Mouse (Mus musculus) cortical plate, adult 2 months (tissue): Measurements from ENCODE around the gene Cacnb2. TPM values are rescaled to one million over a fixed set of nuclear protein-coding genes. Genes with fewer than 3 reads are reported as not detected.

Source experiments
- H3K27ac ChIP-seq: fragments of 200-500 bp; 2 replicates; pipeline ENCODE4 v1.5.1; 2012; ENCODE audit warnings: low read length, control low read depth, inconsistent platforms; ENCODE audit not compliant: insufficient read depth
- H3K4me1 ChIP-seq: fragments of 200-500 bp; 2 replicates; pipeline ENCODE4 v1.6.1; 2011; ENCODE audit warnings: low read length; ENCODE audit not compliant: control insufficient read depth, insufficient read depth
- H3K4me3 ChIP-seq: fragments of 200-500 bp; 2 replicates; pipeline ENCODE4 v1.5.1; 2011; ENCODE audit warnings: mild to moderate bottlenecking, low read length, control low read depth; ENCODE audit not compliant: insufficient read depth
- CTCF ChIP-seq: fragments of 200-500 bp; IDR thresholded peaks from 2 replicates; pipeline ENCODE4 v1.5.1; 2011; ENCODE audit warnings: mild to moderate bottlenecking, control low read depth, low read length; ENCODE audit not compliant: insufficient read depth; ENCODE audit errors: extremely low read depth
- POLR2A ChIP-seq: fragments of 200-500 bp; IDR thresholded peaks from 2 replicates; pipeline ENCODE4 v1.6.1; 2011; ENCODE audit warnings: mild to moderate bottlenecking, low read length, control low read depth; ENCODE audit not compliant: insufficient read depth; ENCODE audit errors: extremely low read depth
- polyA plus RNA-seq: library from polyadenylated mRNA; depleted of rRNA; stranded (reverse); fragments of >200 nt; gene quantifications from 2 replicates; pipeline ENCODE4 v1.2.3, GENCODE M21; 2012; rRNA removed

The Cacnb2 gene
- 32.0 and 34.1 TPM in 2 replicates for polyA plus RNA-seq

DNA sequence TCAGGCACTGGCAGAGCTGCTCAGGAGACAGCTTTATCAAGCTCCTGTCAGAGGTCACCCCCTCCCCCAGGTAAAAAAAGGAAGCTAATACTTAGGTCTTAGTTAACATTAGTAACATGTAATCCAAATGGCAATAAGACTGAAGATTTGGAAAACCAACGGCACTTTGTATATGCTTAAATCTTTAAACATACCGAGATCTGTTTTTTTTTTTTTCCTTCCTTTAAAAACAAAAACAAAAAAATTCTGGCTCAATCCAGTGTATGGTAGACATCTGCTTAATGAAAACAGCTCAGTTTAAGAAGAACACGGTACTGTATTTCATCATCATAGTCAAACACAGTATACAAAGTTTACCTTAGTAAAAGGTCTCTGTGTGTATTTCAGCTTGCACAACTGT is at the start of gene Cacnb2:
TSS of gene Cacnb2 (plus strand) at position 301 of the 400 bp plus-strand sequence.
- Histone ChIP-seq H3K4me1 (peaks cover 2% of the 10 kb centered on the region; the same call in 1 of the 2 replicates), H3K27ac (no peak within 1 kb of the TSS), H3K4me3 (peak within 1 kb of the TSS; percentile 85)
- TF ChIP-seq POLR2A: no peak
- TF ChIP-seq CTCF: no peak

DNA sequence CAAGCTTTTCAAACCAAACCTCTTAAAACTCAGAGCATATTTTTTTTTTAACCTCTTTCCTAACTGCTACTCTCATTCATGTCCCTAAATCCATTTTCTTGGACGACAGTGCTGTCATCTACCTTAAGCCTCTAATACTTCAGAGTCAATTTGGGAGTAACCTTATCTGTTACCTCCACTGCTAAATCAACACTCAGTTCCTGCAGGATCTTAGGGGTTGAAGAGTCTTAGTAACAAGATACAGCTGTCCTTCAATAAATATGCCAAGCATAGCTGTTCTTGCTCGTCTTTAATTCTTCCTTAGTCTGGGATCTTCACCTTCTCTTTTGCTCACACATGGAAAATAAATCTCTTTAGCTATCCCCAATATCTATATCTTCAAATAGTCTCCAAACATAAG is 34.9 kb upstream of the Cacnb2 start:
- Histone ChIP-seq H3K4me3 (no peak overlapping the region), H3K4me1 (no peaks in the 10 kb centered on the region), H3K27ac (no peak overlapping the region)
- TF ChIP-seq CTCF (no peak), POLR2A (no peak)

DNA sequence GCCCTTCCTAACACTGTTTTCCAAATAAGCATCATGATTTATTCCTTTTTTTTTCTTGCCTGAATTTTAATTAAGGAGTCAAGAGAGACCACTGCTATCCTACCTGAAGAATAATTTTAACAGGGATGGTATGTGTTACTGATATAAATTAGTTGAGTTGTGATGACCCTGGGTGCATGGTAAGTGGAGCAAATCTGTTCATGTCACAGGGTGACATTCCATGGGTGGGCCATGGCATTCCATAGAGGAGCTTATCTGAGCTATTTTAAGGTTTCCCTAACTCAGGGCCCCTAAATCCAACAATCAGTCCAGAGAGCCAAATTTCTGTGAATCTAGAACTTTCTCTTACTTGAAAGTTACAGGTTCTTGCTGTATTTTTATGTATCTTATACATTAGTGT is 31.6 kb upstream of the Cacnb2 start:
- Histone ChIP-seq H3K4me1 (no peaks in the 10 kb centered on the region), H3K4me3 (no peak overlapping the region), H3K27ac (no peak overlapping the region)
- no peak for TF ChIP-seq CTCF
- TF ChIP-seq POLR2A: no peak

DNA sequence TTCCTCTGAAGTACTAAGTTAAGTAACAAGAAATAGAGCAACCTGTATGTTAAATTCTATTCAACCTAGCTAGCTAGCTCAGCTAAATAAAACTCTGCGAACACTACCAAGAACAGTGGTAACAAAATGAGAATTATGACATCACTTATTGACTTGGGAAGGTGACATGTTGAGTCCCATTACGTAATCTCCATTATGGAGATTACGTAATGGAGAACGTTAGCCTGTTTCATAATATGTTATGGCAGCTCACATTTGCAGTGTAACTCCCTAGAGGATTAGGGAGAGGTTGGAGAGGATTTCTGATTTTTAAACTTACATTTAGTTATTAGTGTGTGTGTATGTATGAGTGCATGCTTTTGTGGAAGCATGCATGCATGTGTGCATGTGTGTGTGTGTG is 13.3 kb upstream of the Cacnb2 start:
- TF ChIP-seq CTCF: no peak
- TF ChIP-seq POLR2A: no peak
- H3K4me1 ChIP-seq: no peaks in the 10 kb centered on the region
- no peak overlapping the region for H3K27ac ChIP-seq
- H3K4me3 ChIP-seq: no peak overlapping the region

DNA sequence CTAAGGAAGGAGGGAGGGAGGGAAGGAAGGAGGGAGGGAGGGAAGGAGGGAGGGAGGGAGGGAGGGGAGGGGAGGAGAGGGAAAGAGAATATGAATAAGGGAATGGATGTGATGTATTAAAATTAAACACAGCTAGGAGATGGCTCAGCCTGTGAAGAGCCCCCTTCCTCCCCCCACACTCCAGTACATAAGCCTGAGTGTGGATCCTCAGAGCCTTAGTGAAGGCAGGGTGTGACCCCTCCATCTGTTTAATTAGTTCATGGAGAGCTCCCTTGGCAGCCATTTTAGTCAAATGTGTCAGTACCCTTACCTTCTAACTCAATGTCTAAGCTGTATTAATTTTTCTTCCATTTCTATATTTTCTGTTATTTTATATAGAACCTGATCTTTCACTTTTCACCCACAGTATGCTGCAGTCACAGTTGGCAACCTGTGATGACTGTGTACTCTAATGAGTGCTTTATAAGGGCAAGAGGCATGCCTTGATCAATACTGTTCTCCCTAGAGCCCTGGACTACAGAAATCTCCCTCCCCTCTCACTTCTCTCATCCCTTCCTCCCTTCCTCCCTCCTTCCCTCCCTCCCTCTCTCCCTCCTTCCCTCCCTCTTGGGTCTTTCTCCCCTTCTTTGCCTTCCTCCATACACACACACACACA is 4.9 kb upstream of the Cacnb2 start:
- no peaks in the 10 kb centered on the region for H3K4me1 ChIP-seq
- H3K27ac ChIP-seq: no peak overlapping the region
- TF ChIP-seq POLR2A (no peak), CTCF (no peak)
- no peak overlapping the region for H3K4me3 ChIP-seq

DNA sequence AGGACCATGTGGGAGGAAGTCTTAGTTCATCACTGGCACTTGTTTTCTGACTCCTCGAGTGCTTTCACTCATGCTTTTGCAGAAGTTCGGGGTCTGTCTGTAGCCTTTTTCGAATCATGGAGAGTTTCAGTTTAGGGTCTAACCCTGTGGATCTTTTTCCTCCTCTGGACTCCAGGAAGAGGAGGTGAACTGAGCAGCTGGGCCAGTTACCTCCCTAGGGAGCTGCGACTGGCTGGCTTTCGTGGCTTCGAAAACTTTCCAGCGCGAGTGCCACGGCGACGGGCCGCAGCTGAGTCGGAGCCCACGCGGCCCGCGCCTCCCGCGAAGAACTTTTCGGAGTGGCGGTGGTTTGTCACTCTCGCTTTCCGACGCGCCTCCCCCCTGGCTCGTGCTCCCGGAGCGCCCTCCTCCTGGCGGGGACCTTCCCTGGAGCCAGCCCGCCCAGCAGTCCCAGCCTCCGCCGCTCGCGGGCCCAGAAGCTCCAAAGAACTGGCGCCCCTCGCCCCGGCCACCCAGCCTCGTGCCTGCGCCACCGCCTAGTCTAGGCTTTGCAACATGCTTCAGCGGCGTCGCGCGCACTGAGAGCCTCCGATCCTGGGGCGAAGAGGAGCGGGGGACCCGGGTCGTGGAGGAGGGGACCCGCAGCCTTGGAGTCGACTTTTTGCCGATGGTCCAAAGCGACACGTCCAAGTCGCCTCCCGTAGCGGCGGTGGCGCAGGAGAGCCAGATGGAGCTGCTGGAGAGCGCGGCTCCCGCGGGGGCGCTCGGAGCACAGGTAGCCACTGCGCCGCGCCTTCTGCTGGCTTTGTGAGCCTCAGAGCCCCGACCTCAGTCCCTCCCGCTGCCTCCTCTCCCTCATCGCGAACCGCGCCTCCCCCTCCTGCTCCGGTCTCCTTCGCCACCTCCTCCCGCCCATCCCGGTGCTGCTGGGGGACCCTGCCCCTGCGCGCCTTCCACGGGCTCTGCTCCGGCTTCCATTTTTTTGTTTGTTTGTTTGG is 1.2 kb downstream of the Cacnb2 start:
- H3K27ac ChIP-seq: peak overlapping the region; percentile 78
- H3K4me1 ChIP-seq: peaks cover 2% of the 10 kb centered on the region; the same call in 1 of the 2 replicates
- H3K4me3 ChIP-seq: peak overlapping the region; percentile 85
- TF ChIP-seq POLR2A: no peak
- no peak for TF ChIP-seq CTCF

DNA sequence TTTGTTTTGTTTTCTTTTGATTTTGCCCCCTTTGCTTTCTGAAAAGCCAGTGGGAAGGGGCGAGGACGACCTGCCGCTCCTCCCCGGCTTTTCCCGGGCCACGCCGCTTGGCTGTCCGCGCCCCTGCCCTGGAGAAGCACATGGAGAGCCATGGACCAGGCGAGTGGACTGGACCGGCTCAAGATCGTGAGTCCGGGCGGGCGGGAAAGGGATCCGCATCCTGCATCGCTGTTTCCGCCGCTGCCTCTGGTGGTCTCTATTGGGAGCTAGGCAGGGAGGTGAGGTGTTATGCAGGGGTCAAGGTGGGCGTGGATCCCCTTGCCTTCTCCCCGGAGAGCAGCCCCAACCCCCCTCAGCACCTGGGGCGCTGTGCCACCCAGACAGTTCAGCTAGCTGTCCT is 1.9 kb downstream of the Cacnb2 start:
- H3K27ac ChIP-seq: peak overlapping the region; percentile 78; the same call in 1 of the 2 replicates
- TF ChIP-seq CTCF (no peak), POLR2A (no peak)
- peaks cover 2% of the 10 kb centered on the region; the same call in 1 of the 2 replicates for H3K4me1 ChIP-seq
- peak overlapping the region; percentile 85 for H3K4me3 ChIP-seq

DNA sequence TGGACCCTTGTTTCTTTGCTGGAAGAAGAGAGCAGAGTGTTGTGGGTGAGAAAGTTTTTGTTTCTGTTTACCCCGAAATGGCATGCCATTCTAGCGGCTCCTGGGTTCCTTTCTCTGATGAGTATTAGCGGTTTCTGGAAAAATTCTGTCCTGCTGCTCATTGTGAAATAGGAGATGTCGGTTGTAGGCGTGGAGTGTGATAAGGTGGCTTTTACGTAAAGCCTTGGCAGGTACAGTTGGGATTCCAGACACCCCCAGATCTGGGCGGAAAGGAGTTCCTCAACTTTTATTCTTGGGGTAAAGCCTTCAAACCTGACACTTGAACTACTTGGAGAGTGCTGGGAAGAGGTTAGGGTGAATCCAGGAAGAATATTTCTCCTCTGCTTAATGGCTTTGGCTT is 2.3 kb downstream of the Cacnb2 start:
- H3K4me1 ChIP-seq: peaks cover 2% of the 10 kb centered on the region; the same call in 1 of the 2 replicates
- H3K27ac ChIP-seq: peak overlapping the region; percentile 78; the same call in 1 of the 2 replicates
- peak overlapping the region; percentile 85 for H3K4me3 ChIP-seq
- TF ChIP-seq CTCF (no peak), POLR2A (no peak)

DNA sequence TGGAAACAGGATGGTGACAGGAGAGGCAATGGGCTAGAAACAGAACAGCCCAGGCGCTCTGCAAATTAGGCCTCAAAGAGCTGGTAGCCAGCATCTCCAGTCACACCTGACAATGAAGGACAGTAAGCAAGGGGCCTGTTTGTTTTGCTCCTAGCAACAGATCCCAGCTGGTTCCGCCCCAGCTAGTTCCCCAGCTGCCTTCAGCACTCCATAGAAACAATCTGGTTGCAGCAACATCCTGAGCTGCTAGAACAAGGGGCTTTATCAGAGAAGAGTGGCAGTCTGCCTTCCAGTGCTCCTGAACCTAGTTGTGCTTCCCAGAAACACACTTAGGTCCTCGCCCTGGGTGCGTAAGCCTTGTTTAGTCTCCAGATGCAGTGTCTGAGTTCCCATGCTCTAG is 5.7 kb downstream of the Cacnb2 start:
- no peak for TF ChIP-seq POLR2A
- no peak for TF ChIP-seq CTCF
- H3K27ac ChIP-seq: no peak overlapping the region
- H3K4me3 ChIP-seq: no peak overlapping the region
- peaks cover under 1% of the 10 kb centered on the region; the same call in 1 of the 2 replicates for H3K4me1 ChIP-seq
